Mouse (Mus musculus) cortical plate, adult 2 months (tissue): ENCODE data around the gene Gnb2.

Experiments
- CTCF ChIP-seq: fragments of 200-500 bp; IDR thresholded peaks from 2 replicates; pipeline ENCODE4 v1.5.1; 2011; ENCODE audit warnings: mild to moderate bottlenecking, control low read depth, low read length; ENCODE audit not compliant: insufficient read depth; ENCODE audit errors: extremely low read depth
- POLR2A ChIP-seq: fragments of 200-500 bp; IDR thresholded peaks from 2 replicates; pipeline ENCODE4 v1.6.1; 2011; ENCODE audit warnings: mild to moderate bottlenecking, low read length, control low read depth; ENCODE audit not compliant: insufficient read depth; ENCODE audit errors: extremely low read depth

DNA sequence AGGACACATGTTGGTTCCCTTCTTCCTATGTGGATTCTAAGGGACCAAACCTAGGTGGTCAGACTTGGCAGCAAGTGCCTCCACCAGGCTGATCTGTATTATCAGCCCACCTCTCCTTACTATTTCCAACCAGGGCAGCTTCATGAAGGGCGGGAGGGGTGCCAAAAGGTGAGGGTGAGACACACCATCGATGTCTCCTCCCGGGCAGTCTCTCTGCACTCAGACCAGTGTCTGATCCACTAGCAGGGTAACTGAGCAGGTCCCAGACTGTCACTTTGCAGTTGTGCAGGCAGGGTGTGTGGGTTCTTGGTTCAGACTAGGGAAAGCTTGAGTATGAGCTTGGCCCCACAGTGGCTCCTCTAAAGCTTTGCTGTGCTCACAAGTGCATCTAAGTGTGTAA, 18.5 kb downstream of the Gnb2 start:
- no peak for TF ChIP-seq CTCF
- no peak for TF ChIP-seq POLR2A
